Mouse (Mus musculus) olfactory bulb, adult 2 months (tissue): Measurements from ENCODE around the gene B4galt5. TPM values are rescaled to one million over a fixed set of nuclear protein-coding genes. Genes with fewer than 3 reads are reported as not detected.

ENCODE experiments used
- H3K27ac ChIP-seq: fragments of 200-500 bp; 2 replicates; pipeline ENCODE4 v1.5.1; 2012; ENCODE audit warnings: low read depth, low read length; ENCODE audit not compliant: insufficient read depth
- H3K4me1 ChIP-seq: fragments of 200-500 bp; 2 replicates; pipeline ENCODE4 v1.6.1; 2012; ENCODE audit warnings: low read length; ENCODE audit not compliant: control insufficient read depth, insufficient read depth
- H3K4me3 ChIP-seq: fragments of 200-500 bp; 2 replicates; pipeline ENCODE4 v1.5.1; 2012; ENCODE audit warnings: mild to moderate bottlenecking, low read depth, low read length, moderate library complexity; ENCODE audit not compliant: insufficient read depth
- CTCF ChIP-seq: fragments of 200-500 bp; IDR thresholded peaks from 2 replicates; pipeline ENCODE4 v1.5.1; 2012; ENCODE audit warnings: low read depth, mild to moderate bottlenecking, low read length, moderate library complexity; ENCODE audit not compliant: insufficient read depth
- POLR2A ChIP-seq: fragments of 200-500 bp; IDR thresholded peaks from 2 replicates; pipeline ENCODE4 v1.6.1; 2012; ENCODE audit warnings: mild to moderate bottlenecking, low read depth, low read length, moderate library complexity; ENCODE audit not compliant: insufficient read depth
- WGBS: fragments of 180-500 bp; shearing (Covaris S2); methylation state at CpG from one replicate; pipeline ENCODE4 v1.1.7; 2018; 5-methylcytosine and 5-hydroxymethylcytosine counted together
- polyA plus RNA-seq: library from polyadenylated mRNA; stranded (reverse); fragments of >200 nt; gene quantifications from 2 replicates; pipeline ENCODE4 v1.2.4, GENCODE M21; 2012; ENCODE audit warnings: low replicate concordance; ENCODE audit not compliant: missing spikeins, insufficient read depth, insufficient read length

B4galt5 gene
- polyA plus RNA-seq, 1 experiment: not detected

GRCm38 (mm10) chr2:167250003-167250735 is 98.8 kb downstream of the B4galt5 start:
- H3K4me3 ChIP-seq: no peak overlapping the region
- no peak for TF ChIP-seq CTCF
- no peak for TF ChIP-seq POLR2A
- H3K27ac ChIP-seq: no peak overlapping the region
- WGBS: 48% methylated on average over 11 of the region's 11 CpGs
- H3K4me1 ChIP-seq: peaks cover 10% of the 10 kb centered on the region

DNA sequence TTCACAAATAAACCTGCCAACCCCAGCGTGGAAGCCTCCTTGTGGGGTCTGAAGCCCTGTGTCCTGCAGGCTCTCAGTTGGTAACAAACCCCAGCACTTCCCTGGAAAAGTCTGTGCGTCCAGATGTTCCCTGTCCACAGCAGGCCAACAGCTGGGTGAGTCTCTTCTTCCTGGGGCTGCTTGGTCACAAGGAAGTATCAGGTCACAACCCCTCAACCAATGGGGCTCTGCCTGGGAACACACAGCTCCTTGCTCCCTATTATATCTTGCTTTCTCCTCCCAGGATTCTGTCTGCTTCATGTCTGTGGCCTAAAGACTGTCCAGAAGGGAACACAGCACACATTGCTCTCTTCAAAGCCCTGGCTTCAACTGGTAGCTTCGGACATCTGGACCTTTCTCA is 99.4 kb downstream of the B4galt5 start:
- H3K4me3 ChIP-seq: no peak overlapping the region
- peaks cover 10% of the 10 kb centered on the region for H3K4me1 ChIP-seq
- 84% methylated on average over 3 of the region's 3 CpGs for WGBS
- H3K27ac ChIP-seq: no peak overlapping the region
- TF ChIP-seq POLR2A (no peak), CTCF (no peak)

Other genes starting within 250 kb of the B4galt5 start
- 145 TPM in 1 of 2 replicates, not detected in the other for gene Kcnb1, start 159.0 kb downstream of the B4galt5 start, polyA plus RNA-seq
- not detected in 2 replicates for gene Ptgis, start 108.6 kb downstream of the B4galt5 start, polyA plus RNA-seq
- gene Slc9a8, start 72.5 kb upstream of the B4galt5 start, polyA plus RNA-seq: not detected in 2 replicates
- not detected in 2 replicates for gene Rnf114, start 143.5 kb upstream of the B4galt5 start, polyA plus RNA-seq
- gene Spata2, start 143.7 kb upstream of the B4galt5 start, polyA plus RNA-seq: not detected in 2 replicates
- gene Snai1, start 189.0 kb upstream of the B4galt5 start, polyA plus RNA-seq: not detected in 2 replicates